Mouse (Mus musculus) MEL (cell line): ENCODE results near the gene Tmed2. TPM values are rescaled to one million over a fixed set of nuclear protein-coding genes. Genes with fewer than 3 reads are reported as not detected.

ENCODE experiments used
- DNase-seq: peaks from one replicate; pipeline ENCODE4 v3.0.0; 2011; ENCODE audit warnings: low read depth, low spot score
- H3K27ac ChIP-seq: 2 replicates; pipeline ENCODE4 v1.5.1; 2012; ENCODE audit warnings: low read depth, mild to moderate bottlenecking, control low read depth, low read length, moderate library complexity; ENCODE audit not compliant: control insufficient read depth
- H3K27me3 ChIP-seq, 2 experiments: fragments of 150-350 bp in 1 of 2; sonication (generic) in 1 of 2; 2 replicates each; pipeline ENCODE4 v1.6.1; 2012; ENCODE audit warnings: low read length in 2 of 2, mild to moderate bottlenecking in 2 of 2, improper control_type of control experiment in 1 of 2, moderate library complexity in 1 of 2; ENCODE audit not compliant: insufficient read depth in 2 of 2, control insufficient read depth in 1 of 2
- H3K36me3 ChIP-seq, 2 experiments: 2 replicates each; pipeline ENCODE4 v1.6.1; 2012 to 2014; ENCODE audit warnings: low read length in 2 of 2, improper control_type of control experiment in 1 of 2, inconsistent platforms in 1 of 2, mild to moderate bottlenecking in 1 of 2; ENCODE audit not compliant: insufficient read depth in 2 of 2, control insufficient read depth in 1 of 2
- H3K4me1 ChIP-seq, 2 experiments: fragments of 150-350 bp in 1 of 2; sonication (generic) in 1 of 2; 2 replicates each; pipeline ENCODE4 v1.6.1; 2012; ENCODE audit warnings: low read length in 2 of 2, improper control_type of control experiment in 1 of 2, mild to moderate bottlenecking in 1 of 2; ENCODE audit not compliant: insufficient read depth in 2 of 2, control insufficient read depth in 1 of 2
- H3K4me3 ChIP-seq, 2 experiments: fragments of 150-350 bp in 1 of 2; sonication (generic) in 1 of 2; 2 replicates each; pipeline ENCODE4 v1.5.1; 2012; ENCODE audit warnings: low read depth in 2 of 2, low read length in 2 of 2, mild to moderate bottlenecking in 2 of 2, moderate library complexity in 2 of 2, control low read depth in 1 of 2, improper control_type of control experiment in 1 of 2; ENCODE audit not compliant: control insufficient read depth in 1 of 2, insufficient read depth in 1 of 2
- H3K79me2 ChIP-seq: 2 replicates; pipeline ENCODE4 v1.6.1; 2012; ENCODE audit warnings: mild to moderate bottlenecking, low read length, moderate library complexity; ENCODE audit not compliant: control insufficient read depth, poor library complexity, insufficient read depth
- H3K9ac ChIP-seq: 2 replicates; pipeline ENCODE4 v1.6.1; 2012; ENCODE audit warnings: low read depth, mild to moderate bottlenecking, control low read depth, low read length, moderate library complexity; ENCODE audit not compliant: control insufficient read depth, poor library complexity, severe bottlenecking
- H3K9me3 ChIP-seq: fragments of 150-350 bp; sonication (generic); replicated peaks from 2 replicates; pipeline ENCODE4 v1.6.1; 2012; ENCODE audit warnings: mild to moderate bottlenecking, low read length, improper control_type of control experiment, moderate library complexity; ENCODE audit not compliant: insufficient read depth
- CHD1 ChIP-seq: IDR thresholded peaks from 2 replicates; pipeline ENCODE4 v1.6.1; 2012; ENCODE audit warnings: low read depth, mild to moderate bottlenecking, inconsistent platforms, low read length, improper control_type of control experiment
- CTCF ChIP-seq, 3 experiments: IDR thresholded peaks in 2 of 3; conservative IDR thresholded peaks in 1 of 3; 2 replicates each; pipeline ENCODE4 v1.5.1; 2011 to 2012; ENCODE audit warnings: low read length in 3 of 3, low read depth in 2 of 3, mild to moderate bottlenecking in 2 of 3, improper control_type of control experiment in 1 of 3, inconsistent platforms in 1 of 3, mixed read lengths in 1 of 3, moderate library complexity in 1 of 3; ENCODE audit not compliant: control insufficient read depth in 1 of 3, insufficient read depth in 1 of 3, poor library complexity in 1 of 3, severe bottlenecking in 1 of 3
- ELF1 ChIP-seq: IDR thresholded peaks from 2 replicates; pipeline ENCODE4 v1.6.1; 2014; ENCODE audit warnings: low read depth, mild to moderate bottlenecking, inconsistent platforms, low read length, improper control_type of control experiment, moderate library complexity
- ETS1 ChIP-seq: IDR thresholded peaks from 2 replicates; pipeline ENCODE4 v1.6.1; 2012; ENCODE audit warnings: low read depth, mild to moderate bottlenecking, inconsistent platforms, low read length, improper control_type of control experiment, moderate library complexity
- GABPA ChIP-seq: IDR thresholded peaks from 2 replicates; pipeline ENCODE4 v1.6.1; 2012; ENCODE audit warnings: low read depth, mild to moderate bottlenecking, inconsistent platforms, low read length, improper control_type of control experiment, moderate library complexity
- GATA1 ChIP-seq: IDR thresholded peaks from 2 replicates; pipeline ENCODE4 v1.6.1; 2011; ENCODE audit warnings: low read depth, low read length, improper control_type of control experiment
- HCFC1 ChIP-seq: IDR thresholded peaks from 2 replicates; pipeline ENCODE4 v1.6.1; 2012; ENCODE audit warnings: low read depth, mild to moderate bottlenecking, inconsistent platforms, low read length, improper control_type of control experiment, moderate library complexity
- KAT2A ChIP-seq: conservative IDR thresholded peaks from 2 replicates; pipeline ENCODE4 v1.6.1; 2012; ENCODE audit warnings: low read depth, low read length, improper control_type of control experiment, inconsistent platforms
- MAFK ChIP-seq: IDR thresholded peaks from 2 replicates; pipeline ENCODE4 v1.6.1; 2011; ENCODE audit warnings: low read depth, mild to moderate bottlenecking, low read length, improper control_type of control experiment, borderline replicate concordance
- MAZ ChIP-seq: IDR thresholded peaks from 2 replicates; pipeline ENCODE4 v1.6.1; 2012; ENCODE audit warnings: low read depth, mild to moderate bottlenecking, inconsistent platforms, low read length, improper control_type of control experiment
- MYB ChIP-seq: IDR thresholded peaks from 2 replicates; pipeline ENCODE4 v1.6.1; 2011; ENCODE audit warnings: mild to moderate bottlenecking, low read depth, low read length, improper control_type of control experiment
- MYC ChIP-seq: IDR thresholded peaks from 2 replicates; pipeline ENCODE4 v1.6.1; 2011; ENCODE audit warnings: low read depth, mild to moderate bottlenecking, low read length, improper control_type of control experiment, moderate library complexity
- NELFE ChIP-seq: IDR thresholded peaks from 2 replicates; pipeline ENCODE4 v1.6.1; 2011; ENCODE audit warnings: low read depth, low read length, improper control_type of control experiment
- NRF1 ChIP-seq: IDR thresholded peaks from 2 replicates; pipeline ENCODE4 v1.6.1; 2014; ENCODE audit warnings: low read depth, mild to moderate bottlenecking, inconsistent platforms, low read length, improper control_type of control experiment, moderate library complexity; ENCODE audit not compliant: poor library complexity, insufficient read depth, severe bottlenecking
- POLR2A ChIP-seq, 2 experiments: IDR thresholded peaks; 2 replicates each; pipeline ENCODE4 v1.6.1; 2011 to 2012; ENCODE audit warnings: low read length in 2 of 2, mild to moderate bottlenecking in 2 of 2, control low read depth in 1 of 2, improper control_type of control experiment in 1 of 2, low read depth in 1 of 2, moderate library complexity in 1 of 2; ENCODE audit not compliant: control insufficient read depth in 1 of 2, insufficient read depth in 1 of 2, poor library complexity in 1 of 2
- POLR2AphosphoS5 ChIP-seq: IDR thresholded peaks from 2 replicates; pipeline ENCODE4 v1.6.1; 2012; ENCODE audit warnings: low read depth, borderline replicate concordance, mild to moderate bottlenecking, inconsistent platforms, low read length, moderate library complexity, mixed read lengths
- RCOR1 ChIP-seq: IDR thresholded peaks from 2 replicates; pipeline ENCODE4 v1.6.1; 2012; ENCODE audit warnings: low read depth, mild to moderate bottlenecking, inconsistent platforms, low read length, improper control_type of control experiment
- SIN3A ChIP-seq: IDR thresholded peaks from 2 replicates; pipeline ENCODE4 v1.6.1; 2012; ENCODE audit warnings: low read length, improper control_type of control experiment, inconsistent platforms
- TAL1 ChIP-seq: IDR thresholded peaks from 2 replicates; pipeline ENCODE4 v1.6.1; 2012; ENCODE audit warnings: mild to moderate bottlenecking, inconsistent platforms, low read length, moderate library complexity, mixed read lengths
- TBP ChIP-seq: IDR thresholded peaks from 2 replicates; pipeline ENCODE4 v1.8.0; 2011; ENCODE audit warnings: low read depth, low read length, improper control_type of control experiment
- TCF12 ChIP-seq: IDR thresholded peaks from 2 replicates; pipeline ENCODE4 v1.6.1; 2014; ENCODE audit warnings: low read depth, mild to moderate bottlenecking, inconsistent platforms, low read length, improper control_type of control experiment, moderate library complexity
- UBTF ChIP-seq: IDR thresholded peaks from 2 replicates; pipeline ENCODE4 v1.6.1; 2012; ENCODE audit warnings: low read depth, mild to moderate bottlenecking, inconsistent platforms, low read length, improper control_type of control experiment, moderate library complexity, borderline replicate concordance; ENCODE audit not compliant: insufficient read depth
- USF2 ChIP-seq, 2 experiments: IDR thresholded peaks; 2 replicates each; pipeline ENCODE4 v1.6.1; 2011 to 2012; ENCODE audit warnings: improper control_type of control experiment in 2 of 2, low read length in 2 of 2, borderline replicate concordance in 1 of 2, inconsistent platforms in 1 of 2, low read depth in 1 of 2, mild to moderate bottlenecking in 1 of 2; ENCODE audit not compliant: insufficient read depth in 1 of 2
- ZC3H11A ChIP-seq: IDR thresholded peaks from 2 replicates; pipeline ENCODE4 v1.6.1; 2012; ENCODE audit warnings: low read depth, mild to moderate bottlenecking, inconsistent platforms, low read length, improper control_type of control experiment
- ZKSCAN1 ChIP-seq: IDR thresholded peaks from 2 replicates; pipeline ENCODE4 v1.6.1; 2012; ENCODE audit warnings: low read depth, mild to moderate bottlenecking, inconsistent platforms, low read length, improper control_type of control experiment, moderate library complexity
- polyA plus RNA-seq, 2 experiments: library from polyadenylated mRNA; stranded (reverse) in 1 of 2; unstranded in 1 of 2; fragments of >175 nt in 1 of 2; fragments of >200 nt in 1 of 2; gene quantifications; 2 replicates each; pipeline versions ENCODE4 v1.2.1 to v1.2.4; 2012; ENCODE audit warnings: low replicate concordance in 2 of 2, low read depth in 1 of 2; ENCODE audit not compliant: insufficient read length in 2 of 2, insufficient read depth in 1 of 2, missing spikeins in 1 of 2
- total RNA-seq: library from RNA; depleted of rRNA; stranded (reverse); fragments of 300-350 nt; gene quantifications from 2 replicates; pipeline ENCODE4 v1.2.3, GENCODE M21; 2012

Tmed2 gene
- total and polyA plus RNA-seq, 3 experiments: 245 to 252 TPM; not detected in 1

DNA sequence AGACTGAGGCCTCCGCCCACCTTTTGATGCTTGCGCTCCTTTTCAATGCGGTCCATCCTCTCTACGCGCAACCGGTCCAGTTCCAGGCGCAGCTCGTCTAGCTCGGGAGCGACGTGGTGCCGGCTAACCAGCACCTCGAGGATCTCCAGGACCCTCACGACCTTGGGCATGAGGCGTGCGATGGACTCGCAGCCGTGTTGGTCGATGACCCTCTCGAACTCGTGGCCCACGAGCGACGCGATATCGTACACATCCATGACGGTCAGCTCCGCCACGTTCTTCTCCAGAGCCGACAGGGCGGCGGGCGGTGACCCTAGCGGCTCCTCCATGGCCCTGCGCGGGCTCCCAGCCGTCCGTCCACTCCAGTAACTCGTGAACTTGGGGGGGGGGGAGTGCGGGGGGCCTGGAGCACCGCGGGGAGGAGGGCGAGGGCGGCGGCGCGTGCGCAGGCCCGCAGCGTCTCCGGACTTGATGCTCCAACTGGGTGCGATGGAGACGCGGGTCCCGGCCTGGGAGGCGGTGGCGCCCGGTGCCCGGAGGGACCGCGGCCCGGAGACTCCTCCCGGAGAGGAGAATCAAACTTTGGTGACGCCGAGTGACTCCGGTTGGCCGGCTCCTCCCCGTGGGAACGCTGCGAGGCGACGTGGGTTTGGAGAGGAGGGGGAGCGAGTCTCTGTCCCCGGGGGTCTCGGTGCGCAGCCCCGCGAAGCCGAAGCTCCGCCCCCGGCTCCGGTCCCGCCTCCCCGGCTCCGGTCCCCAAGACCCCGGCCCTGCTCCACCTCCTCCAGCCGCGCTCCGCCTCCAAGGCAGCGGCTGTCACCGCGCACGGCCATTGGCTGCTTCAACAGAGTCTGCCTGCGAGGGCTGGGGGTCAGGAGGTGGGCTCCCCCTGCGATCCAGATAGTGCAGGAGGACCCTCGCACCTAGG is 9.6 kb upstream of the Tmed2 start, which contains the start of gene Rilpl1 (continued):
- TF ChIP-seq NRF1: peak; percentile 64
- TF ChIP-seq GATA1: no peak
- peak; percentile 22; the same call in 1 of the 2 replicates for TF ChIP-seq NELFE
- TF ChIP-seq TBP: no peak
- no peak for TF ChIP-seq MAFK
- no peak for TF ChIP-seq ELF1
- no peak for TF ChIP-seq RCOR1
- TF ChIP-seq CTCF (IDR thresholded peaks at IDR 0.05 in 2 of 3, conservative IDR thresholded peaks at IDR 0.05 in 1 of 3; ENCODE audit: control insufficient read depth in 1 of 3, insufficient read depth in 1 of 3, low read depth in 2 of 3, low read length in 3 of 3, poor library complexity in 1 of 3, severe bottlenecking in 1 of 3): no peak
- peak; percentile 25; the same call in 1 of the 2 replicates for TF ChIP-seq SIN3A
- TF ChIP-seq HCFC1: no peak
- no peak for TF ChIP-seq ETS1
- no peak for TF ChIP-seq TCF12
- TF ChIP-seq GABPA: no peak
- no peak for TF ChIP-seq MYC
- TF ChIP-seq MYB: no peak

DNA sequence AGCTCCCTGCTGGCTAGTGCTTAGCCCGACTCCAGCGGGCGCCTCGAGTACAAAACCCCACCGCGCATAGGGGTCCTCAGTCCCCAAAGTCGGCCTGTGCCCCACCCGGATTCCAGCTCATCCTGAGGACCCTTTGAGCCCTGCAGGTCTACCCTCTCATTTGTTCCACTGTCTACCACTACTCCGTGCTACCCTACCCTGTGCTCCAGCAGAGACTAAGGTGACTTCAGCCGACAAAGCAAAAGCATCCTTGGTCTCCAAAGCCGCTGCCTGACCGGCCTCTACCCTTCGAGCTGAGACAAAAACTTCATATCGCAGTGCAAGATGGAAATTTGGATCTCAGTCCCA is 8.9 kb upstream of the Tmed2 start:
- no peak for DNase-seq
- peak overlapping the region; percentile 16 for H3K9ac ChIP-seq
- peak overlapping the region; percentile 78 to 99 for H3K4me3 ChIP-seq
- no peaks in the 10 kb centered on the region for H3K27me3 ChIP-seq
- H3K9me3 ChIP-seq: no peaks in the 10 kb centered on the region
- H3K27ac ChIP-seq: no peak overlapping the region
- H3K79me2 ChIP-seq: peaks cover 2% of the 10 kb centered on the region; the same call in 1 of the 2 replicates
- peaks cover 14 to 19% of the 10 kb centered on the region in 2 experiments for H3K4me1 ChIP-seq
- H3K36me3 ChIP-seq: peaks cover 0 to 8% of the 10 kb centered on the region in 2 experiments; a peak in 2 of 4 replicates
- no peak for TF ChIP-seq ETS1
- no peak for TF ChIP-seq UBTF
- no peak for TF ChIP-seq CHD1
- TF ChIP-seq RCOR1: no peak
- no peak for TF ChIP-seq GABPA
- TF ChIP-seq GATA1: no peak
- no peak for TF ChIP-seq TBP
- TF ChIP-seq MYB: no peak
- TF ChIP-seq KAT2A: no peak
- TF ChIP-seq MAZ: no peak
- no peak for TF ChIP-seq MYC
- TF ChIP-seq POLR2AphosphoS5: no peak
- TF ChIP-seq POLR2A (IDR thresholded peaks at IDR 0.05; ENCODE audit: control insufficient read depth in 1 of 2, insufficient read depth in 1 of 2, low read depth in 1 of 2, low read length in 2 of 2, poor library complexity in 1 of 2): no peak
- no peak for TF ChIP-seq TCF12
- TF ChIP-seq ZKSCAN1: no peak
- no peak for TF ChIP-seq ZC3H11A
- TF ChIP-seq USF2 (IDR thresholded peaks at IDR 0.05; ENCODE audit: borderline replicate concordance in 1 of 2, insufficient read depth in 1 of 2, low read depth in 1 of 2, low read length in 2 of 2): no peak
- no peak for TF ChIP-seq TAL1
